Mouse (Mus musculus): ENCODE data around the gene Pqbp1.
"Not testable (repeated sequence)": the region's sequence is repeated elsewhere in the genome, so short reads cannot be mapped to it uniquely, and the experiment has no call there.

Gene Pqbp1

GRCm38 (mm10) chrX:7898880-7899874 lies at the start of gene Pqbp1, which contains the start of gene Timm17b:
Gene Pqbp1, minus strand, starts transcription at chrX:7899269.
Gene Timm17b, plus strand, starts transcription at chrX:7899357.
- DNase-seq, result peak; percentile 74 to 78

GRCm38 (mm10) chrX:7947900-7948492 lies 48.9 kb upstream of the Pqbp1 start:
- DNase-seq, result peak; percentile 73 to 81

- peak in 1 of 2 experiments; percentile 2 for DNase-seq
Measured at GRCm38 (mm10) chrX:7947108-7947899, 48.2 kb upstream of the Pqbp1 start, which contains the start of gene Hdac6. Gene Hdac6, minus strand, starts transcription at chrX:7947889.

- no peak for DNase-seq
Measured at GRCm38 (mm10) chrX:7945618-7946017, 46.5 kb upstream of the Pqbp1 start.

- no peak for DNase-seq
Measured at GRCm38 (mm10) chrX:7937667-7938066, 38.6 kb upstream of the Pqbp1 start.

- no peak for DNase-seq
Measured at GRCm38 (mm10) chrX:7936874-7937273, 37.8 kb upstream of the Pqbp1 start.

- DNase-seq, result no peak
Measured at GRCm38 (mm10) chrX:7928270-7928790, 29.3 kb upstream of the Pqbp1 start, which contains the start of gene Eras. Gene Eras, minus strand, starts transcription at chrX:7928607.

- DNase-seq, result no peak
Measured at GRCm38 (mm10) chrX:7927116-7927515, 28.0 kb upstream of the Pqbp1 start.

GRCm38 (mm10) chrX:7926266-7926665 lies 27.2 kb upstream of the Pqbp1 start:
- no peak for DNase-seq

- DNase-seq, result no peak
Measured at GRCm38 (mm10) chrX:7922032-7922431, 23.0 kb upstream of the Pqbp1 start.

- no peak for DNase-seq
Measured at GRCm38 (mm10) chrX:7919601-7920383, 20.7 kb upstream of the Pqbp1 start, which contains the start of gene Pcsk1n. Gene Pcsk1n, plus strand, starts transcription at chrX:7919822.

- DNase-seq, result not testable (repeated sequence)
Measured at GRCm38 (mm10) chrX:7917960-7918359, 18.9 kb upstream of the Pqbp1 start.

- DNase-seq, result peak; percentile 7 to 20
Measured at GRCm38 (mm10) chrX:7915669-7916068, 16.6 kb upstream of the Pqbp1 start.

GRCm38 (mm10) chrX:7910473-7910872 lies 11.4 kb upstream of the Pqbp1 start:
- no peak for DNase-seq

GRCm38 (mm10) chrX:7909242-7909641 lies 10.2 kb upstream of the Pqbp1 start, which contains the start of gene Gm10490:
Gene Gm10490, plus strand, starts transcription at chrX:7909542.
- DNase-seq, result not testable (repeated sequence)

- no peak for DNase-seq
Measured at GRCm38 (mm10) chrX:7907735-7908134, 8.7 kb upstream of the Pqbp1 start, which contains the start of gene Gm10491. Gene Gm10491, minus strand, starts transcription at chrX:7907835.

- no peak for DNase-seq
Measured at GRCm38 (mm10) chrX:7904441-7904840, 5.4 kb upstream of the Pqbp1 start.

- peak; percentile 17 to 20 for DNase-seq
Measured at GRCm38 (mm10) chrX:7898211-7898610, 858 bp downstream of the Pqbp1 start.

- DNase-seq, result peak; percentile 57 to 68
Measured at GRCm38 (mm10) chrX:7883841-7884567, 15.1 kb downstream of the Pqbp1 start, which contains the start of gene Slc35a2. Gene Slc35a2, plus strand, starts transcription at chrX:7884028.

- peak; percentile 51 to 60 for DNase-seq
Measured at GRCm38 (mm10) chrX:7879819-7880218, 19.2 kb downstream of the Pqbp1 start.

All from spleen, adult 18-20 months (tissue).